Mouse (Mus musculus) kidney, embryonic 16.5 days (tissue): ENCODE results near the gene Pde4d. TPM values are rescaled to one million over a fixed set of nuclear protein-coding genes. Genes with fewer than 3 reads are reported as not detected.
"Not testable (repeated sequence)": the region's sequence is repeated elsewhere in the genome, so short reads cannot be mapped to it uniquely, and the experiment has no call there.

ENCODE experiments used
- ATAC-seq: fragments of 200-750 bp; cut with Nextera tagmentation; 2 replicates; pipeline ENCODE4 v1.8.0; 2017; ENCODE audit warnings: moderate TSS enrichment; ENCODE audit not compliant: low FRiP score, low TSS enrichment
- H3K27ac ChIP-seq: fragments of 300-500 bp; sonication (generic); 2 replicates; pipeline ENCODE4 v1.5.1; 2014; ENCODE audit warnings: low read length
- H3K27me3 ChIP-seq: fragments of 300-500 bp; sonication (generic); 2 replicates; pipeline ENCODE4 v1.6.1; 2014; ENCODE audit warnings: low read length, control low read depth, mixed read lengths; ENCODE audit not compliant: insufficient read depth
- H3K36me3 ChIP-seq: fragments of 300-500 bp; sonication (generic); 2 replicates; pipeline ENCODE4 v1.6.1; 2014; ENCODE audit warnings: low read length, control low read depth, mixed read lengths; ENCODE audit not compliant: insufficient read depth
- H3K4me1 ChIP-seq: fragments of 300-500 bp; sonication (generic); 2 replicates; pipeline ENCODE4 v1.6.1; 2014; ENCODE audit warnings: low read length, control low read depth, mixed read lengths; ENCODE audit not compliant: insufficient read depth
- H3K4me2 ChIP-seq: fragments of 300-500 bp; sonication (generic); replicated peaks from 2 replicates; pipeline ENCODE4 v1.6.1; 2014; ENCODE audit warnings: low read depth, low read length
- H3K4me3 ChIP-seq: fragments of 300-500 bp; sonication (generic); 2 replicates; pipeline ENCODE4 v1.5.1; 2014; ENCODE audit warnings: mild to moderate bottlenecking, low read length
- H3K9ac ChIP-seq: fragments of 300-500 bp; sonication (generic); replicated peaks from 2 replicates; pipeline ENCODE4 v1.6.1; 2014; ENCODE audit warnings: low read length
- H3K9me3 ChIP-seq: fragments of 300-500 bp; sonication (generic); 2 replicates; pipeline ENCODE4 v1.6.1; 2016; ENCODE audit warnings: low read length, control low read depth
- WGBS: fragments of 180-500 bp; shearing (Covaris S2); extraction: QIAGEN DNeasy Blood & Tissue Kit; methylation state at CpG from one replicate; pipeline ENCODE4 v1.1.7; 2014; 5-methylcytosine and 5-hydroxymethylcytosine counted together
- polyA plus RNA-seq: library from polyadenylated mRNA; unstranded; fragments of >200 nt; fragmentation: Nextera tagmentation; extraction: Ambion mirVana; gene quantifications from 2 replicates; pipeline ENCODE4 v1.2.1, GENCODE M21; 2015

Gene Pde4d
- polyA plus RNA-seq, 1 experiment from 2014 or later, result 11.1 TPM

GRCm38 (mm10) chr13:108705441-108705840, 255.7 kb downstream of the Pde4d start:
- H3K9me3 ChIP-seq, result no peaks in the 10 kb centered on the region
- no peak overlapping the region for H3K4me2 ChIP-seq
- no peaks in the 10 kb centered on the region for H3K36me3 ChIP-seq
- no peaks in the 10 kb centered on the region for H3K27me3 ChIP-seq
- H3K27ac ChIP-seq, result no peak overlapping the region
- 83% methylated on average over 4 of the region's 4 CpGs for WGBS
- H3K4me1 ChIP-seq, result no peaks in the 10 kb centered on the region
- no peak overlapping the region for H3K9ac ChIP-seq
- H3K4me3 ChIP-seq, result no peak overlapping the region
- no peak for ATAC-seq

GRCm38 (mm10) chr13:108714032-108714431, 264.3 kb downstream of the Pde4d start:
- no peak for ATAC-seq
- Histone ChIP-seq H3K27me3 (no peaks in the 10 kb centered on the region), H3K27ac (no peak overlapping the region), H3K36me3 (no peaks in the 10 kb centered on the region), H3K9ac (no peak overlapping the region), H3K4me2 (no peak overlapping the region), H3K4me1 (no peaks in the 10 kb centered on the region), H3K4me3 (no peak overlapping the region), H3K9me3 (no peaks in the 10 kb centered on the region)
- WGBS, result 77% methylated on average over 3 of the region's 3 CpGs

DNA sequence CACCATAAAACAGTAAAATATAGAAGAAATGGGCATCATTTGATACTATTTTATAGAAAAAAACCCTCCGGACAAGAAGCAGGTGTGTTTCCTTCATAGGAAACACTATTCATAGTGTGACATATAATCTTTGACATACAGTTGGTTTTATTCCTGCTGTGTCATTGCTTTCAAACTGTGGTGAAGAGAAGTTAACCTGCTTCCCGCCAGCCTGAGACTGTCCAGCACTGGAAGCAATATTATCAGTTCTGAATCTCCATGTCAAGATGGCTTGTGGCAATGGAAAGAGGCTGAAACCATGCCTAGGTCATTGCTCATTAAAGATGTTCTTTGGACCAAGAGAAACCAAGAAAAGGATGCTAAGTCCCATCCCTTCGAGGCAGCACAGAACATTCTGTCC, 265.3 kb downstream of the Pde4d start:
- no peak for ATAC-seq
- Histone ChIP-seq H3K9ac (no peak overlapping the region), H3K9me3 (no peaks in the 10 kb centered on the region), H3K27ac (no peak overlapping the region), H3K4me3 (no peak overlapping the region), H3K27me3 (no peaks in the 10 kb centered on the region), H3K4me2 (no peak overlapping the region), H3K36me3 (no peaks in the 10 kb centered on the region), H3K4me1 (no peaks in the 10 kb centered on the region)
- WGBS, result 82% methylated on average over 3 of the region's 3 CpGs

- Histone ChIP-seq H3K36me3 (no peaks in the 10 kb centered on the region), H3K4me2 (no peak overlapping the region), H3K9me3 (no peaks in the 10 kb centered on the region), H3K27ac (no peak overlapping the region), H3K9ac (no peak overlapping the region), H3K4me1 (no peaks in the 10 kb centered on the region), H3K27me3 (no peaks in the 10 kb centered on the region), H3K4me3 (no peak overlapping the region)
- no peak for ATAC-seq
- WGBS, result 76% methylated on average over 5 of the region's 5 CpGs
Observed at GRCm38 (mm10) chr13:108722234-108722633, 272.5 kb downstream of the Pde4d start.

GRCm38 (mm10) chr13:108734356-108734755, 284.6 kb downstream of the Pde4d start:
- H3K36me3 ChIP-seq, H3K27me3 ChIP-seq, ATAC-seq, H3K4me3 ChIP-seq, H3K4me2 ChIP-seq, H3K9me3 ChIP-seq, H3K27ac ChIP-seq, H3K4me1 ChIP-seq, H3K9ac ChIP-seq: not testable (repeated sequence)
- 75% methylated on average over 2 of the region's 2 CpGs for WGBS

- H3K4me3 ChIP-seq, result no peak overlapping the region
- H3K4me2 ChIP-seq, result no peak overlapping the region
- no peaks in the 10 kb centered on the region for H3K36me3 ChIP-seq
- H3K9me3 ChIP-seq, result no peaks in the 10 kb centered on the region
- H3K27me3 ChIP-seq, result no peaks in the 10 kb centered on the region
- no peak for ATAC-seq
- 82% methylated on average over 3 of the region's 3 CpGs for WGBS
- no peaks in the 10 kb centered on the region for H3K4me1 ChIP-seq
- H3K27ac ChIP-seq, result no peak overlapping the region
- no peak overlapping the region for H3K9ac ChIP-seq
Observed at GRCm38 (mm10) chr13:108751155-108751840, 301.6 kb downstream of the Pde4d start.

DNA sequence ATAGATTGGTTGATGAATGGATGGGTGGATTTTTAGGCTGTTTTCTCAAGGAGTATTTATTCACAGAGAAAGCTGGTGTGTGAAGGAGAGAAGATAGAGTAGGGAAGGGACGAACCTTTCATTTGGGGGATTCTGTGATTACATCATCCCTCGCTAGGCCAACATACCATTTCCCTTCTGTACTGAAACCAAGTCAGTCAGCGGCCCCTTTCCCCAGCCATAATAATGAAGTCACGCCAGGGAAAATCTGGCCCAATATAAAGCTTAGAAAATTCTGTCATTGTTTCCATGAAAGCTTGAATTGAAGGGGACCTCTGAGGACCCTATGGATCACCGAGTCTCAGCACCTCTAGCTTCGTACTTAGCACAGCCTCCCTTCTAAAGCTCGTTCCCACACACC, 307.7 kb downstream of the Pde4d start:
- Histone ChIP-seq H3K4me3 (no peak overlapping the region), H3K4me2 (no peak overlapping the region), H3K9ac (no peak overlapping the region), H3K4me1 (no peaks in the 10 kb centered on the region), H3K9me3 (no peaks in the 10 kb centered on the region), H3K36me3 (no peaks in the 10 kb centered on the region), H3K27me3 (no peaks in the 10 kb centered on the region), H3K27ac (no peak overlapping the region)
- 84% methylated on average over 7 of the region's 7 CpGs for WGBS
- ATAC-seq, result no peak

DNA sequence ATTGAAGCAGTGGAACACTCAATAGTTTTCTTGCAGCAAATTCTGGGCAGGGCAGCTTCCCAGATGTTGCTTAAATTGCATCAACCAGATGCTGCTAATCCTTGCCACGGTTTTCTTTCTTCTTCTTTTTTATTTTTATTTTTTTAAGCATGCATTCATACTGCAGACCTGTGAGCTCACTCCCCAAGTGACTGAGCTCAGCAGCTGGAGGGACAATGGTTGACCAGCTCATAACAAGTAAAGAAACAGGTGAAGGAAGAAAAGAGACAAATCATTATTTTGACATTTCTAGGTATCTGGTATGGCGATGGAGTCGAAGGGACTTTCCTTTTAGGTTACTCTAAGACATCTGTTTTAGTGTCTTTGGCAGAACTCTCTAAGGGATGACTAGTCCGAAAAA, 308.6 kb downstream of the Pde4d start:
- no peaks in the 10 kb centered on the region for H3K36me3 ChIP-seq
- H3K27me3 ChIP-seq, result no peaks in the 10 kb centered on the region
- H3K9me3 ChIP-seq, result no peaks in the 10 kb centered on the region
- 89% methylated on average over 4 of the region's 4 CpGs for WGBS
- no peak overlapping the region for H3K9ac ChIP-seq
- ATAC-seq, result no peak
- H3K4me1 ChIP-seq, result no peaks in the 10 kb centered on the region
- no peak overlapping the region for H3K27ac ChIP-seq
- H3K4me3 ChIP-seq, result no peak overlapping the region
- H3K4me2 ChIP-seq, result no peak overlapping the region

DNA sequence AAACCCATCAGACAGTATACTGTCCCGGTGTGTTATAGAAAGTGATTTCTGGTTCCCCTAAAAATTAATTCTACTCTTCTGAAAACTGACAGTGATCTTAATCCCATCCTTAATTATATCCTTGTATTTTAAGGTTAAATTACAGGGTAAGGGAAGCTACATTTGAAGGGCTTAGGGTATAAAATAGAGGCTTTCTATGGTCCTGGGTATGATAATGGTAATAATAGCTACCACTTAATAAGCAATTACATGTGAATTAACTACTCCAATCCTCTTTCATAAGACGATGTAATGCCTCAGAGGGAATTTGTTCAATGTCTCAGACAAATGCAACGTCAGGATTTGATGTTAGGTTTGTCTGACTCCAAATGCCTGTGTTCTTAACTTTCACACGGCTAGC, 309.4 kb downstream of the Pde4d start:
- H3K9me3 ChIP-seq, result no peaks in the 10 kb centered on the region
- ATAC-seq, result no peak
- no peaks in the 10 kb centered on the region for H3K36me3 ChIP-seq
- 78% methylated on average over 4 of the region's 4 CpGs for WGBS
- no peak overlapping the region for H3K9ac ChIP-seq
- H3K27ac ChIP-seq, result no peak overlapping the region
- no peaks in the 10 kb centered on the region for H3K27me3 ChIP-seq
- no peak overlapping the region for H3K4me3 ChIP-seq
- H3K4me1 ChIP-seq, result no peaks in the 10 kb centered on the region
- H3K4me2 ChIP-seq, result no peak overlapping the region

DNA sequence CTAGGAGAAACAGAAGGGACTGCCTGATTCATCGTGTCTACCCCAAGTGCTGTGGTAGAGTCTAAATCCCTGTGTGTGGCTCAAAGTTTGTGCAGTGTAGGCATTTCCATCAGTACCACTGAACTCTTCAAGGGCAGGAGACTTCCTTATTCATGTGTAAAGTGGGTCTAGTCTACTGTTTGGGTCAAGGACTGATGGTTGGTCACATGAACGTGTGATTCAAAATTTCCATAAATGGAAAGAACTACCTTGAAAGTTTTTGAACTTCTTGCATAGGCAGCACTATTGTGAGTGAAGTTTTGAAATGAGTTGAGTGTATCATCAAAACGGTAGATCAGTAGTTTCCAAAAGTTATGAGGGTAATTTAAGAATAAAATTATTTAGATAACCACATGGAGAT, 313.5 kb downstream of the Pde4d start:
- H3K4me2 ChIP-seq, result no peak overlapping the region
- no peaks in the 10 kb centered on the region for H3K36me3 ChIP-seq
- no peaks in the 10 kb centered on the region for H3K9me3 ChIP-seq
- WGBS, result 86% methylated on average over 3 of the region's 3 CpGs
- H3K4me1 ChIP-seq, result no peaks in the 10 kb centered on the region
- no peak overlapping the region for H3K4me3 ChIP-seq
- no peaks in the 10 kb centered on the region for H3K27me3 ChIP-seq
- H3K9ac ChIP-seq, result no peak overlapping the region
- no peak overlapping the region for H3K27ac ChIP-seq
- no peak for ATAC-seq
